8 mouse cellular contexts compared by ENCODE assay signal in the genomic region with DNA sequence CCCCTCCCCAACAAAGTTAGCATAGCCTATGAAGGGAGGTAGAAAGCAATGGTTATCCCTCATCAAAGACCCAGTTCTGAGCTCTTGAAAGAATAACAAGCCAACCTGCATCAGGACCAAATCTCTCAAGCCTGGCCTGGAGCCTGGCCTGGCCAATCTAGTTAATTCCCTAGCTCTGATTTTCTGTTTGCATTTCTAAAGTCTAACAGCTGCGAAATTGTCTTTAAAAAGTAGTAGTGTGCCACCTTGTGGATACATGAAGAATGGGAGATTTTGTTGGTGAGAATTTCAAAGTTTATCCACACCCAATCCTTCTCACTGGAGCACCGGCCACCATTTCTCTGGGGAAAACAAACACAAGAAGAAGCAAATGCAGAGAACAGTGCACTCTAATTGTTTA. TPM values are rescaled to one million over a fixed set of nuclear protein-coding genes. Genes with fewer than 3 reads are reported as not detected.
DNase-seq lines count a peak whose midpoint lies in the region; ATAC-seq and TF ChIP-seq lines count a peak whose summit lies in the region.

No protein-coding gene starts in this region.

- TF ChIP-seq CTCF in lung, embryonic 14.5 days (IDR thresholded peaks at IDR 0.05; ENCODE audit: low read depth), result peak; percentile 67

- peak; percentile 80 for ATAC-seq in frontal cortex, adult (ENCODE audit: low TSS enrichment)
- no peak for ATAC-seq in lung, embryonic 14.5 days (ENCODE audit: insufficient read depth)
- no peak for ATAC-seq in embryonic facial prominence, embryonic 11.5 days (replicated peaks; ENCODE audit: insufficient number of reproducible peaks, low FRiP score, low TSS enrichment, low read depth)
- ATAC-seq in midbrain, embryonic 13.5 days, result peak; percentile 59; the same call in 1 of the 2 replicates
- no peak for ATAC-seq in kidney, embryonic 14.5 days (ENCODE audit: low FRiP score, low TSS enrichment)

- no peak overlapping the region for H3K4me3 ChIP-seq in lung, embryonic 14.5 days (ENCODE audit: low read depth, low read length)
- H3K4me3 ChIP-seq in embryonic facial prominence, embryonic 11.5 days (ENCODE audit: low read depth, low read length), result no peak overlapping the region
- H3K4me3 ChIP-seq in midbrain, embryonic 13.5 days (replicated peaks), result no peak overlapping the region
- H3K4me3 ChIP-seq in kidney, embryonic 14.5 days (ENCODE audit: low read length), result no peak overlapping the region

- no peak overlapping the region for H3K4me2 ChIP-seq in lung, embryonic 14.5 days
- no peak overlapping the region for H3K4me2 ChIP-seq in embryonic facial prominence, embryonic 11.5 days (ENCODE audit: low read depth, low read length)
- H3K4me2 ChIP-seq in midbrain, embryonic 13.5 days (replicated peaks), result no peak overlapping the region
- no peak overlapping the region for H3K4me2 ChIP-seq in kidney, embryonic 14.5 days (replicated peaks; ENCODE audit: low read depth, low read length)

- DNase-seq in frontal cortex, postnatal 14 days (ENCODE audit: low spot score in 2 of 2), result no peak
- peak; percentile 81 for DNase-seq in lung, embryonic 14.5 days
- no peak for DNase-seq in lung, adult 18-20 months
- DNase-seq in embryonic facial prominence, embryonic 11.5 days (ENCODE audit: low spot score), result peak; percentile 74
- no peak for DNase-seq in thymus, postnatal 14 days

- H3K9ac ChIP-seq in lung, embryonic 14.5 days, result no peak overlapping the region
- no peak overlapping the region for H3K9ac ChIP-seq in embryonic facial prominence, embryonic 11.5 days (replicated peaks; ENCODE audit: low read length)
- no peak overlapping the region for H3K9ac ChIP-seq in midbrain, embryonic 13.5 days (replicated peaks)
- H3K9ac ChIP-seq in kidney, embryonic 14.5 days (ENCODE audit: low read depth, low read length), result no peak overlapping the region

- H3K9me3 ChIP-seq in lung, embryonic 14.5 days (ENCODE audit: low read depth, low read length), result no peaks in the 10 kb centered on the region
- H3K9me3 ChIP-seq in embryonic facial prominence, embryonic 11.5 days (replicated peaks; ENCODE audit: control insufficient read depth, low read length), result no peaks in the 10 kb centered on the region
- no peaks in the 10 kb centered on the region for H3K9me3 ChIP-seq in midbrain, embryonic 13.5 days
- no peaks in the 10 kb centered on the region for H3K9me3 ChIP-seq in kidney, embryonic 14.5 days (ENCODE audit: control insufficient read depth, low read length)

- H3K4me1 ChIP-seq in lung, embryonic 14.5 days (ENCODE audit: insufficient read depth), result peaks cover 4% of the 10 kb centered on the region; the same call in 1 of the 2 replicates
- H3K4me1 ChIP-seq in embryonic facial prominence, embryonic 11.5 days (ENCODE audit: control insufficient read depth, insufficient read depth, low read length), result no peaks in the 10 kb centered on the region
- H3K4me1 ChIP-seq in midbrain, embryonic 13.5 days (replicated peaks), result no peaks in the 10 kb centered on the region
- H3K4me1 ChIP-seq in kidney, embryonic 14.5 days (ENCODE audit: control insufficient read depth, insufficient read depth, low read length), result no peaks in the 10 kb centered on the region

- no peaks in the 10 kb centered on the region for H3K36me3 ChIP-seq in lung, embryonic 14.5 days (ENCODE audit: insufficient read depth)
- H3K36me3 ChIP-seq in embryonic facial prominence, embryonic 11.5 days (replicated peaks; ENCODE audit: control insufficient read depth, insufficient read depth, low read depth, low read length), result no peaks in the 10 kb centered on the region
- no peaks in the 10 kb centered on the region for H3K36me3 ChIP-seq in midbrain, embryonic 13.5 days
- no peaks in the 10 kb centered on the region for H3K36me3 ChIP-seq in kidney, embryonic 14.5 days (ENCODE audit: control insufficient read depth, insufficient read depth, low read length)

- WGBS in lung, embryonic 14.5 days, result 9% methylated on average over 2 of the region's 2 CpGs
- WGBS in embryonic facial prominence, embryonic 11.5 days, result 23% methylated on average over 2 of the region's 2 CpGs
- 17% methylated on average over 2 of the region's 2 CpGs for WGBS in midbrain, embryonic 13.5 days
- 14% methylated on average over 2 of the region's 2 CpGs for WGBS in kidney, embryonic 14.5 days

- no peak overlapping the region for H3K27ac ChIP-seq in lung, embryonic 14.5 days (ENCODE audit: low read depth)
- H3K27ac ChIP-seq in embryonic facial prominence, embryonic 11.5 days (replicated peaks; ENCODE audit: low read depth, low read length), result no peak overlapping the region
- no peak overlapping the region for H3K27ac ChIP-seq in midbrain, embryonic 13.5 days
- no peak overlapping the region for H3K27ac ChIP-seq in kidney, embryonic 14.5 days (ENCODE audit: low read depth, low read length)

- 0 out of 2 replicates have a peak, but pooled peaks cover 3% of the 10 kb centered on the region for H3K27me3 ChIP-seq in lung, embryonic 14.5 days (ENCODE audit: insufficient read depth, low read length)
- H3K27me3 ChIP-seq in embryonic facial prominence, embryonic 11.5 days (ENCODE audit: control insufficient read depth, insufficient read depth, low read length), result no peaks in the 10 kb centered on the region
- H3K27me3 ChIP-seq in midbrain, embryonic 13.5 days, result peaks cover 23% of the 10 kb centered on the region
- H3K27me3 ChIP-seq in kidney, embryonic 14.5 days (ENCODE audit: control insufficient read depth, insufficient read depth, low read length), result no peaks in the 10 kb centered on the region

RNA-seq across cellular contexts. Expression of a gene that starts 5.4 kb away (rescaled TPM):
- 64.1 and 70.1 TPM in 2 replicates for polyA plus RNA-seq in lung, embryonic 14.5 days (2014; fragmentation: Nextera tagmentation; extraction: Ambion mirVana)
- 94.3 and 98.3 TPM in 2 replicates for polyA plus RNA-seq in embryonic facial prominence, embryonic 11.5 days (2014; fragmentation: Nextera tagmentation; extraction: Ambion mirVana)
- 62.6 and 67.2 TPM in 2 replicates for polyA plus RNA-seq in midbrain, embryonic 13.5 days (2015; fragmentation: Nextera tagmentation; extraction: Ambion mirVana)
- 55.2 and 77.2 TPM in 2 replicates for polyA plus RNA-seq in kidney, embryonic 14.5 days (2014; fragmentation: Nextera tagmentation; extraction: Ambion mirVana)

RNA-seq across cellular contexts. Expression of a gene that starts 15.8 kb away (rescaled TPM):
- polyA plus RNA-seq in lung, embryonic 14.5 days (2014; fragmentation: Nextera tagmentation; extraction: Ambion mirVana), result 5.4 and 6.0 TPM in 2 replicates
- polyA plus RNA-seq in embryonic facial prominence, embryonic 11.5 days (2014; fragmentation: Nextera tagmentation; extraction: Ambion mirVana), result 5.4 and 5.7 TPM in 2 replicates
- 0.48 and 0.52 TPM in 2 replicates for polyA plus RNA-seq in midbrain, embryonic 13.5 days (2015; fragmentation: Nextera tagmentation; extraction: Ambion mirVana)
- 7.8 and 21.0 TPM in 2 replicates for polyA plus RNA-seq in kidney, embryonic 14.5 days (2014; fragmentation: Nextera tagmentation; extraction: Ambion mirVana)

Comparison
In these comparisons a context has a peak if more than half of its experiments do, and no peak if none do; other contexts are left out.
1. DNase-seq: peak in lung, embryonic 14.5 days (single experiment) and embryonic facial prominence, embryonic 11.5 days (single experiment); none in frontal cortex, postnatal 14 days (0 of 2), lung, adult 18-20 months (0 of 2) and thymus, postnatal 14 days (single experiment).
2. ATAC-seq: peak in frontal cortex, adult (single experiment) and midbrain, embryonic 13.5 days (single experiment); none in lung, embryonic 14.5 days (single experiment), embryonic facial prominence, embryonic 11.5 days (single experiment) and kidney, embryonic 14.5 days (single experiment).